Mouse (Mus musculus): ENCODE data around the gene Cyb561d2.

Gene Cyb561d2

GRCm38 (mm10) chr9:107521711-107522399 lies 20.1 kb downstream of the Cyb561d2 start:
- DNase-seq (ENCODE audit: low read depth, low spot score): no peak

GRCm38 (mm10) chr9:107521190-107521589 lies 20.8 kb downstream of the Cyb561d2 start:
- DNase-seq (ENCODE audit: low read depth, low spot score): no peak

DNA sequence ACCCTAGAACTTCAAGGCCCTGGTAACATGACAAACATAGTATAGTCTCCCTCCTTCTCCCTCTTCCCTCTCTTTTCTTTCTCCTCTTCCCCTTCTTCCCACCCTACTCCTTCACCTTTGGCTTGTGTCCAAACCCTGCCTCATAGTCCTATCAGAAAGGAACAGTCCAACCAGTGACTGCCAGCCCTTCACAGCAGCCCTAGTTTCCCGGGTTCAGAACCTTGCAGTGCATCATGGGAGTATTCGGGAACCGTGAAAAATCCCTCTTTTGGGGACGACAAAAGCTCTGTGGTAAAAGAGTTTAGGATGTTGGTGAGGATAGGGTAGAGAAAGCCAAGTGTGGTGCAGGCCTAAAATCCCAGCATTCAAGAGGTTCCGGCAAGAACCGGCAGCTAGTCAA lies 21.7 kb downstream of the Cyb561d2 start:
- DNase-seq (ENCODE audit: low read depth, low spot score): no peak

GRCm38 (mm10) chr9:107514303-107514955 lies 27.6 kb downstream of the Cyb561d2 start:
- DNase-seq (ENCODE audit: low read depth, low spot score): peak; percentile 60

DNA sequence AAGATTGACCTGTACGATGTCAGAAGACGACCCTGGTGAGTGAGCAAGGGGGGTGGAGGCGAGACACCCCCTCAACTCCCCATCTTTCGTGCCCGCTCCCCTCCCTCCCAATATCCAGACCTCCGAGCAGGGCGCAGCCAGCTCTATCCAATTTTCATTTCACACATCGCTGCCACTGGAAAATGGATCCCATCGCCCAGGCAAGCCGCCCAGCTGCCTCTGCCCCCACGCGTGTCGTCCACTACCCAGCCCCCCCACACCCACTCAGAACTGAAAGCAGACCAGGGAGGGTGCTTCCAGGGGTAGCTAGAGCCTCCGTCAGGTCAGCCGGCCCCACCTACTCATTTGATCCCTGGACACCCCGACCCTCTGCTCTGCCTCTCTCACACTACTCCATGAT lies 29.7 kb downstream of the Cyb561d2 start:
- no peak for DNase-seq (ENCODE audit: low read depth, low spot score)

GRCm38 (mm10) chr9:107511436-107511835 lies 30.6 kb downstream of the Cyb561d2 start:
- no peak for DNase-seq (ENCODE audit: low read depth, low spot score)

DNA sequence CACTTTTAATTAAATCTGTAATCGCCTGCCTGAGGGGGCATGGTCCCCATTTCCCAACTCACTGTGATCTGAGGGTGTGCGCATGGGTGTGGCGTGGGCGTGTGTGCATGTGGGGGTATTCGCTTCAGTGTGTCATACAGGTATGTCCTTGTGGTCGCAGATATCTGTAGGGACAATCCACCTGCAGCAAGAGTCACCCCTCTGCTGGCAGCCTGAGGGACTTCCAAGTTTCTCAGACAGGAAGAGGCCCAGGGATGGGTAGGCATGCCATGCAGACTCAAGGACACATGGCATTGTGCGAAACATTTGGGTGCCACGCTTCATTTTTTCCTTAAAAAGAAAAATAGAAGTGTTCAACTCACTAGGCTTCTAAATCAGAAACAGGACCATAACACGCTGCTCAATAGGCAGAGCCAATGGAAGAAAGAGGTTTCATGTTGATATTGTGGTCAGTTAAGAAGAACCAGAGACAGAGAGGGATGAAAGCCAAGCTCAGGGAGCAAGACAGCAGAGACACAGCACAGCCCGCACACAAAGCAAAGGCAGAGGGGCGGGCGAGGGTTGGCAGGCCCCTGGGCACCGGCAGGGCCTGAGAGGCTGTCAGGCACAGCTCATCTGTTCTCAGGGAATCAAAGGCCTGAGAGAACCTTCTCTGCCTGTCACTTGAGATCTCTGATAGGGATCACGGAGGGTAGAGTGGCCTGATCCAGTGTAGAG lies 31.5 kb downstream of the Cyb561d2 start:
- DNase-seq (ENCODE audit: low read depth, low spot score): no peak

- no peak for DNase-seq (ENCODE audit: low read depth, low spot score)
Measured at GRCm38 (mm10) chr9:107508266-107508665, 33.7 kb downstream of the Cyb561d2 start.

DNA sequence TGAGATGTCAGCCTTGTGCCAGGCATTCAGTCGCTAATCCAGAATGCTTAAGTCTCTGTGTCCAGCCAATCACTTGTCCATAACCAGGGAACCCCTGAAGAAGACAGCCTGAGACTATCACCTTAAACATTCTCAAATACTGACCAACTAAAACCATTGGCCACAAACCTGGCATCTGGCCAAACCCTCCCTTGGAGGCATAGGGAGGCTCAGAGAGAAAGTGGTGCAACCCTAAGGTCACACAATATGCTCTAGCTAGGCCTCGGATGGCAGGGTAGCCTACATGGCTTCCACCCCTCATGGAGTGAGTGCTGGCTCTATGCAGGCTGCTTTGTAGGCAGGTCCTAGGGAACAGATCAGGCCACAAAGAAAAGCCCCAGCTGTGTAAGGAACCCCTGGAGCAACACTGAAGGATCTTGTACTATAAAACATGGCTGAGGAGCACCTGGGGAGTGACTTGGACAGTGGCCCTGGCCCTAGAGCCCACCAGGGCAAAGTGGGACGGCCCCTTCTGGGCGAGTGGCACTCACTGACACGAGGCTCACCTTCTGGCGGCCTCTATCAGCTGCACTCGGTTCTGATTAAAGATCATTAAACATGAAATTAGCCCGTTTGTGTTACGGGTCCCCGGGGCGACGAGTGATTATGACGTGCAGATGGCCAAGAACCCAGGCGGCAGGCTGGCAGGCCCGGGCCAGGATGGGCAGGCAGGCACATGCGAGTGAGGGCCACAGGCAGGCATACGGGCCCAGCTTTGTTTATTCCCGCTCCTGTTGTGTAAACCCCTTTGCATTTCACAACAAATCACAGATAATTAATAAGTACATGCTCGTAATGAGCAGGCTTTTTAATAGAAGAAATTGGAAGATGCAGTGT lies 37.1 kb downstream of the Cyb561d2 start:
- DNase-seq (ENCODE audit: low read depth, low spot score): no peak

- DNase-seq (ENCODE audit: low read depth, low spot score): no peak
Measured at GRCm38 (mm10) chr9:107502131-107502846, 39.7 kb downstream of the Cyb561d2 start.

- no peak for DNase-seq (ENCODE audit: low read depth, low spot score)
Measured at GRCm38 (mm10) chr9:107500708-107501286, 41.2 kb downstream of the Cyb561d2 start.

DNA sequence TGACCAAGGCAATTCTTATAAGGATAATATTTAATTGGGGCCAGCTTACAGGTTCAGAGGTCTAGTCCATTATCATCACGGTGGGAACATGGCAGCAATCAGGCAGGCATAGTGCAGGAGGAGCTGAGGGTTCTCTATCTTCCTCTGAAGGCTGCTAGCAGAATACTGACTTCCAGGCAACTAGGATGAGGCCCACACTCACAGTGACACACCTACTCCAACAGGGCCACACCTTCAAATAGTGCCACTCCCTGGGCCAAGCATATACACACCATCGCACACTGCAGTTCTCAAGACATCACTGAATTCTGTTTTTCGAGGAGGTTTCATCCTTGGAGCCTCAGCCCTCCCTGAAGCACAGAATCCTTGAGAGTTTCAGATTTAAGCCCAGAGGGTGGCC lies 45.6 kb downstream of the Cyb561d2 start:
- DNase-seq (ENCODE audit: low read depth, low spot score): no peak

GRCm38 (mm10) chr9:107494238-107494637 lies 47.8 kb downstream of the Cyb561d2 start:
- DNase-seq (ENCODE audit: low read depth, low spot score): no peak

DNA sequence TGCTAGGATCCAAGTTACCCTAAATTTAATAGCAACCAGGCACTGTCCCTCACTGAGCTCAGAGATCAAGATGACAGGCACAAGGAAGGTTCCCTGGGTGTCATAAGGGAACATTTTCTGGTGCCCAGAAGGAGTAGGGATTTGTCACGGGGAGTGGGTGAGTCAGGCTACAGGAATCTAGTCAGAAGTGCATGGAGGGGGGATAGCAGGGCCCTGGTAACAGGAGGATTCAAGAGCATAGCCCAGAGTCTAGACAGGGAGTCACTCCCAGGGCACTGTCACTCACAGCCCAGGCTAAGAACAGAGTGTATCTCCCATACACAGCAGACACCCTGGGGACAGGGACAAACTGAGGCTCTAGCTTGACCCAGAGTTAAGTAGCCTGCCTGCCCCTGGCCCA lies 48.5 kb downstream of the Cyb561d2 start:
- no peak for DNase-seq (ENCODE audit: low read depth, low spot score)

DNA sequence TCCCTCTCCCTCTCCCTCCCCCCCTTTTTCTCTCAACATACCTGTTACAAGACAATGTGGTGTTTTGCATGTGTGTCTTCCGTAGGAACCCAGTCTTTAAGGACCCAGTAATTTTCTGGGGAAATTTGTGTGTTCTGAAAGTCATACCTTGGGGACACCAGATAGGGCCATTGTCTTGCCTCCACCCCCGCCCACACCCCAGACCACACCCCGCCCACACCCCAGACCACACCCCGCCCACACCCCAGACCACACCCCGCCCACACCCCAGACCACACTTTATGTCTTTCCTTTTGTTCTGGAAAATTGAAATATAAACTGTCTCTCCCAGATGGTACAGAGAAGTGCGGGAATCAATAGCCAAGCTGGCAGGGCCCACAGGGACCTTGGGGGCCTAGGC lies 51.4 kb downstream of the Cyb561d2 start:
- DNase-seq (ENCODE audit: low read depth, low spot score): no peak

DNA sequence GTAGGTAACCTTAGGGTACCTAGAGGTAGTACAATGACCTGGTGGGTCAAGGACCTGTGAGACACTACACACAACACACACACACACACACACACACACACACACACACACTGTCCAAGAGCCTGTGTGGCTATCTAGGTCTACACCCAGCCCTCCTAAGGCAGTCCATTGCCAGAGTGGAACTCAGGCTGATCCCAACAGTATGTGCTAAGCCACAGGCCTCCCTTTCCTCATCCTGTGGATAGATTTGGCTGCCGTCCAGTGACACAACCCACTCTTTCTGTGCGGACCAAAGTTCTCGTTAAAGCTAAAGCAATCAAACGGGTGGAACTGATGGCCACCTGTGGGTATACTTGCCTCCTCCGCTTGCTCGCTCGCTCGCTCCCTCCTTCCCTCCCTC lies 51.8 kb downstream of the Cyb561d2 start:
- DNase-seq (ENCODE audit: low read depth, low spot score): no peak
